Mouse (Mus musculus) lung, embryonic 16.5 days (tissue): ENCODE results near the gene Hhat. TPM values are rescaled to one million over a fixed set of nuclear protein-coding genes. Genes with fewer than 3 reads are reported as not detected.

Experiments
- ATAC-seq: fragments of 200-750 bp; cut with Nextera tagmentation; 2 replicates; pipeline ENCODE4 v1.8.0; 2017; ENCODE audit warnings: low read depth, mild to moderate bottlenecking, moderate library complexity
- H3K27ac ChIP-seq: fragments of 300-500 bp; sonication (generic); 2 replicates; pipeline ENCODE4 v1.5.1; 2014; ENCODE audit warnings: mild to moderate bottlenecking, control low read depth, low read length
- H3K27me3 ChIP-seq: fragments of 300-500 bp; sonication (generic); 2 replicates; pipeline ENCODE4 v1.6.1; 2014; ENCODE audit warnings: low read depth, low read length, mixed read lengths; ENCODE audit not compliant: control insufficient read depth, insufficient read depth
- H3K36me3 ChIP-seq: fragments of 300-500 bp; sonication (generic); 2 replicates; pipeline ENCODE4 v1.6.1; 2014; ENCODE audit warnings: low read length; ENCODE audit not compliant: control insufficient read depth, insufficient read depth
- H3K4me1 ChIP-seq: fragments of 300-500 bp; sonication (generic); replicated peaks from 2 replicates; pipeline ENCODE4 v1.6.1; 2014; ENCODE audit warnings: low read length, mixed read lengths; ENCODE audit not compliant: control insufficient read depth, insufficient read depth
- H3K4me2 ChIP-seq: fragments of 300-500 bp; sonication (generic); 2 replicates; pipeline ENCODE4 v1.6.1; 2014; ENCODE audit warnings: low read depth, low read length, control low read depth
- H3K4me3 ChIP-seq: fragments of 300-500 bp; sonication (generic); 2 replicates; pipeline ENCODE4 v1.5.1; 2014; ENCODE audit warnings: mild to moderate bottlenecking, low read length, control low read depth
- H3K9ac ChIP-seq: fragments of 300-500 bp; sonication (generic); 2 replicates; pipeline ENCODE4 v1.6.1; 2014; ENCODE audit warnings: low read length, control low read depth
- H3K9me3 ChIP-seq: fragments of 300-500 bp; sonication (generic); 2 replicates; pipeline ENCODE4 v1.6.1; 2016; ENCODE audit warnings: low read length; ENCODE audit not compliant: control insufficient read depth
- WGBS: fragments of 180-500 bp; shearing (Covaris S2); extraction: QIAGEN DNeasy Blood & Tissue Kit; methylation state at CpG from one replicate; pipeline ENCODE4 v1.1.7; 2014; 5-methylcytosine and 5-hydroxymethylcytosine counted together
- polyA plus RNA-seq: library from polyadenylated mRNA; unstranded; fragments of >200 nt; fragmentation: Nextera tagmentation; extraction: Ambion mirVana; gene quantifications from 2 replicates; pipeline ENCODE4 v1.2.1, GENCODE M21; 2015

The Hhat gene
- polyA plus RNA-seq, 1 experiment from 2014 or later = 9.3 TPM

- WGBS = 48% methylated on average over 11 of the region's 11 CpGs
- H3K9me3 ChIP-seq = no peaks in the 10 kb centered on the region
- no peak overlapping the region for H3K4me2 ChIP-seq
- peak; percentile 69 for ATAC-seq
- no peaks in the 10 kb centered on the region for H3K27me3 ChIP-seq
- no peak overlapping the region for H3K27ac ChIP-seq
- no peak overlapping the region for H3K9ac ChIP-seq
- H3K36me3 ChIP-seq = no peaks in the 10 kb centered on the region
- no peak overlapping the region for H3K4me3 ChIP-seq
- H3K4me1 ChIP-seq = no peaks in the 10 kb centered on the region
Observed at GRCm38 (mm10) chr1:192726996-192727624, 43.9 kb downstream of the Hhat start.

- H3K27ac ChIP-seq = no peak overlapping the region
- no peak overlapping the region for H3K9ac ChIP-seq
- no peak overlapping the region for H3K4me2 ChIP-seq
- no peaks in the 10 kb centered on the region for H3K4me1 ChIP-seq
- H3K4me3 ChIP-seq = no peak overlapping the region
- H3K27me3 ChIP-seq = no peaks in the 10 kb centered on the region
- H3K36me3 ChIP-seq = no peaks in the 10 kb centered on the region
- WGBS = 22% methylated on average over 5 of the region's 5 CpGs
- H3K9me3 ChIP-seq = no peaks in the 10 kb centered on the region
- no peak for ATAC-seq
Observed at GRCm38 (mm10) chr1:192722147-192722546, 48.9 kb downstream of the Hhat start.

- H3K36me3 ChIP-seq = no peaks in the 10 kb centered on the region
- WGBS = 67% methylated on average over 10 of the region's 10 CpGs
- ATAC-seq = no peak
Observed at GRCm38 (mm10) chr1:192720156-192720555, 50.9 kb downstream of the Hhat start.

GRCm38 (mm10) chr1:192711779-192712348, 59.2 kb downstream of the Hhat start:
- H3K27me3 ChIP-seq = no peaks in the 10 kb centered on the region
- H3K36me3 ChIP-seq = no peaks in the 10 kb centered on the region
- H3K4me1 ChIP-seq = no peaks in the 10 kb centered on the region
- 27% methylated on average over 3 of the region's 3 CpGs for WGBS
- H3K4me3 ChIP-seq = no peak overlapping the region
- ATAC-seq = no peak
- H3K27ac ChIP-seq = no peak overlapping the region
- H3K9me3 ChIP-seq = no peaks in the 10 kb centered on the region
- H3K4me2 ChIP-seq = no peak overlapping the region
- H3K9ac ChIP-seq = no peak overlapping the region

More at GRCm38 (mm10) chr1:192720156-192720555, 50.9 kb downstream of the Hhat start:
- Histone ChIP-seq H3K4me3 (no peak overlapping the region), H3K4me2 (no peak overlapping the region), H3K9ac (no peak overlapping the region), H3K27ac (no peak overlapping the region), H3K27me3 (no peaks in the 10 kb centered on the region), H3K9me3 (no peaks in the 10 kb centered on the region), H3K4me1 (no peaks in the 10 kb centered on the region)

GRCm38 (mm10) chr1:192700339-192701073, 70.5 kb downstream of the Hhat start:
- no peak overlapping the region for H3K9ac ChIP-seq
- H3K27me3 ChIP-seq = no peaks in the 10 kb centered on the region
- no peak overlapping the region for H3K4me3 ChIP-seq
- H3K27ac ChIP-seq = no peak overlapping the region
- no peaks in the 10 kb centered on the region for H3K9me3 ChIP-seq
- 76% methylated on average over 8 of the region's 8 CpGs for WGBS
- no peak overlapping the region for H3K4me2 ChIP-seq
- H3K4me1 ChIP-seq = no peaks in the 10 kb centered on the region
- no peaks in the 10 kb centered on the region for H3K36me3 ChIP-seq
- ATAC-seq = no peak

GRCm38 (mm10) chr1:192699101-192699500, 71.9 kb downstream of the Hhat start:
- no peak overlapping the region for H3K9ac ChIP-seq
- H3K36me3 ChIP-seq = no peaks in the 10 kb centered on the region
- no peaks in the 10 kb centered on the region for H3K9me3 ChIP-seq
- H3K4me3 ChIP-seq = no peak overlapping the region
- H3K4me1 ChIP-seq = no peaks in the 10 kb centered on the region
- H3K27me3 ChIP-seq = no peaks in the 10 kb centered on the region
- no peak overlapping the region for H3K4me2 ChIP-seq
- H3K27ac ChIP-seq = no peak overlapping the region
- no peak for ATAC-seq

- Histone ChIP-seq H3K9ac (no peak overlapping the region), H3K36me3 (no peaks in the 10 kb centered on the region), H3K9me3 (no peaks in the 10 kb centered on the region), H3K27ac (no peak overlapping the region), H3K4me3 (no peak overlapping the region), H3K4me2 (no peak overlapping the region), H3K4me1 (no peaks in the 10 kb centered on the region), H3K27me3 (no peaks in the 10 kb centered on the region)
- no peak for ATAC-seq
- 43% methylated on average over 1 of the region's 1 CpGs for WGBS
Observed at GRCm38 (mm10) chr1:192696371-192696863, 74.6 kb downstream of the Hhat start.

- H3K4me3 ChIP-seq = no peak overlapping the region
- no peaks in the 10 kb centered on the region for H3K27me3 ChIP-seq
- H3K27ac ChIP-seq = no peak overlapping the region
- 83% methylated on average over 10 of the region's 10 CpGs for WGBS
- H3K9me3 ChIP-seq = no peaks in the 10 kb centered on the region
- H3K4me1 ChIP-seq = no peaks in the 10 kb centered on the region
- H3K9ac ChIP-seq = no peak overlapping the region
- ATAC-seq = no peak
- H3K36me3 ChIP-seq = no peaks in the 10 kb centered on the region
- no peak overlapping the region for H3K4me2 ChIP-seq
Observed at GRCm38 (mm10) chr1:192693644-192694043, 77.4 kb downstream of the Hhat start.

GRCm38 (mm10) chr1:192692982-192693381, 78.0 kb downstream of the Hhat start:
- Histone ChIP-seq H3K9me3 (no peaks in the 10 kb centered on the region), H3K27ac (no peak overlapping the region), H3K4me2 (no peak overlapping the region), H3K36me3 (no peaks in the 10 kb centered on the region), H3K27me3 (no peaks in the 10 kb centered on the region), H3K4me3 (no peak overlapping the region), H3K9ac (no peak overlapping the region), H3K4me1 (no peaks in the 10 kb centered on the region)
- WGBS = 66% methylated on average over 7 of the region's 7 CpGs
- no peak for ATAC-seq
